Mouse (Mus musculus) limb, embryonic 14.5 days (tissue): Measurements from ENCODE around the gene Bard1. TPM values are rescaled to one million over a fixed set of nuclear protein-coding genes. Genes with fewer than 3 reads are reported as not detected.

Experiments used
- ATAC-seq: fragments of 200-750 bp; cut with Nextera tagmentation; 2 replicates; pipeline ENCODE4 v1.8.0; 2017; ENCODE audit warnings: low read depth, moderate number of reproducible peaks, moderate TSS enrichment; ENCODE audit not compliant: low FRiP score
- DNase-seq: peaks from one replicate; pipeline ENCODE4 v3.0.0-alpha.2; 2015; ENCODE audit warnings: low spot score
- H3K27ac ChIP-seq: fragments of 300-500 bp; sonication (generic); replicated peaks from 2 replicates; pipeline ENCODE4 v1.5.1; 2014; ENCODE audit warnings: low read depth, mild to moderate bottlenecking, low read length, moderate library complexity, mixed read lengths
- H3K27me3 ChIP-seq: fragments of 300-500 bp; sonication (generic); 2 replicates; pipeline ENCODE4 v1.6.1; 2014; ENCODE audit warnings: low read length, mixed read lengths; ENCODE audit not compliant: control insufficient read depth, insufficient read depth
- H3K36me3 ChIP-seq: fragments of 300-500 bp; sonication (generic); 2 replicates; pipeline ENCODE4 v1.6.1; 2014; ENCODE audit warnings: mild to moderate bottlenecking, low read length, moderate library complexity, mixed read lengths; ENCODE audit not compliant: control insufficient read depth, insufficient read depth
- H3K4me1 ChIP-seq: fragments of 300-500 bp; sonication (generic); 2 replicates; pipeline ENCODE4 v1.6.1; 2014; ENCODE audit warnings: antibody characterized with exemption, low read length, mixed read lengths; ENCODE audit not compliant: control insufficient read depth, insufficient read depth
- H3K4me2 ChIP-seq: fragments of 300-500 bp; sonication (generic); replicated peaks from 2 replicates; pipeline ENCODE4 v1.6.1; 2014; ENCODE audit warnings: low read depth, mild to moderate bottlenecking, low read length, moderate library complexity; ENCODE audit not compliant: severe bottlenecking
- H3K4me3 ChIP-seq: fragments of 300-500 bp; sonication (generic); replicated peaks from 2 replicates; pipeline ENCODE4 v1.5.1; 2014; ENCODE audit warnings: low read length
- H3K9ac ChIP-seq: fragments of 300-500 bp; sonication (generic); 2 replicates; pipeline ENCODE4 v1.6.1; 2014; ENCODE audit warnings: mild to moderate bottlenecking, low read depth, low read length, moderate library complexity; ENCODE audit not compliant: severe bottlenecking
- H3K9me3 ChIP-seq: fragments of 300-500 bp; sonication (generic); 2 replicates; pipeline ENCODE4 v1.6.1; 2016; ENCODE audit warnings: low read length; ENCODE audit not compliant: control insufficient read depth
- POLR2A ChIP-seq: fragments of 200-500 bp; IDR thresholded peaks from 2 replicates; pipeline ENCODE4 v1.8.0; 2012; ENCODE audit warnings: inconsistent platforms, mild to moderate bottlenecking, moderate library complexity, borderline replicate concordance; ENCODE audit not compliant: insufficient read depth, insufficient read length; ENCODE audit errors: extremely low read depth
- WGBS: fragments of 180-500 bp; shearing (Covaris S2); extraction: QIAGEN DNeasy Blood & Tissue Kit; methylation state at CpG from one replicate; pipeline ENCODE4 v1.1.7; 2014; 5-methylcytosine and 5-hydroxymethylcytosine counted together
- polyA plus RNA-seq, 2 experiments: library from polyadenylated mRNA; depleted of rRNA in 1 of 2; stranded (reverse) in 1 of 2; unstranded in 1 of 2; fragments of >200 nt; fragmentation: Nextera tagmentation in 1 of 2; extraction: Ambion mirVana in 1 of 2; gene quantifications; 2 replicates each; pipeline versions ENCODE4 v1.2.1 to v1.2.3; 2012 to 2014

Gene Bard1
- polyA plus RNA-seq, 2 experiments, result 2.1 to 8.5 TPM

DNA sequence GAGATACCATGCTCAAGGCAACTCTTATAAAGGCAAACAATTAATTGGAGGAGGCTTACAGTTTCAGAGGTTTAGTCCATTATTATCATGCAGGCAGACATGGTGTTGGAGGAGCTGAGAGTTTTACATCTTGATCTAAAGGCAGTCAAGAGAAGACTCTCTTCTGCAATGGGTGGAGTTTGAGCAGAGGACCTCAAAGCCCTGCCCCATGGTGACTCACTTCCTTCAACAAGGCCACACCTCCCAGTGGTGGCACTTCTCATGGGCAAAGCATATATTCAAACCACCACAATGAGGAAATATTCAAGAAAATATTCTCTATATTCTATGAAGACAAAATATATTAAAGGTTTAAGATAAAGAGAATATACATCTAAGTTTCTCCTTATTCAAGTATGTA lies 88.6 kb downstream of the Bard1 start:
- H3K4me1 ChIP-seq, result no peaks in the 10 kb centered on the region
- no peak overlapping the region for H3K27ac ChIP-seq
- no peak overlapping the region for H3K4me2 ChIP-seq
- no peaks in the 10 kb centered on the region for H3K9me3 ChIP-seq
- DNase-seq (no peak), ATAC-seq (no peak)
- H3K9ac ChIP-seq, result no peak overlapping the region
- no peaks in the 10 kb centered on the region for H3K36me3 ChIP-seq
- TF ChIP-seq POLR2A, result no peak
- no peak overlapping the region for H3K4me3 ChIP-seq
- H3K27me3 ChIP-seq, result no peaks in the 10 kb centered on the region

DNA sequence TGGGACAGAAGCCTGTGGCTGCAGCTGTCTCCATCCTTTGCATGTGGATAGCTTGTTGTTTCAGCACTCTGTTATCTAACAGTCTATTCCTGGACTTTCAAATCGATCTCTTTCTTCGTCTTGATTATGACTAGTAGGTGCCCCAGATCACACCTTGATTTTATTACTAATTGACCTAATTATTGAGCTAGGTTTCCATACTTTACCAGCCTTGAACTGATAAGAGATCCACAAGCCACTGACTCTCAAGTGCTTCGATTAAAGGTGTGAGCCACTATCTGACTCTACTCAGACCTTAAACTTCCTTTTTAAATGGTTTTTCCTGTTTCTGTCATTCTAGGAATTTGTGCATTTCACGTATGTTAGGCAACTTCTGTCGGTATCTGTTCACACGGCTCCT lies 96.9 kb downstream of the Bard1 start:
- Histone ChIP-seq H3K4me2 (no peak overlapping the region), H3K9me3 (no peaks in the 10 kb centered on the region), H3K9ac (no peak overlapping the region), H3K4me3 (no peak overlapping the region), H3K4me1 (no peaks in the 10 kb centered on the region), H3K36me3 (no peaks in the 10 kb centered on the region), H3K27me3 (no peaks in the 10 kb centered on the region), H3K27ac (no peak overlapping the region)
- no peak for DNase-seq
- no peak for ATAC-seq
- 84% methylated on average over 6 of the region's 6 CpGs for WGBS
- TF ChIP-seq POLR2A, result no peak

DNA sequence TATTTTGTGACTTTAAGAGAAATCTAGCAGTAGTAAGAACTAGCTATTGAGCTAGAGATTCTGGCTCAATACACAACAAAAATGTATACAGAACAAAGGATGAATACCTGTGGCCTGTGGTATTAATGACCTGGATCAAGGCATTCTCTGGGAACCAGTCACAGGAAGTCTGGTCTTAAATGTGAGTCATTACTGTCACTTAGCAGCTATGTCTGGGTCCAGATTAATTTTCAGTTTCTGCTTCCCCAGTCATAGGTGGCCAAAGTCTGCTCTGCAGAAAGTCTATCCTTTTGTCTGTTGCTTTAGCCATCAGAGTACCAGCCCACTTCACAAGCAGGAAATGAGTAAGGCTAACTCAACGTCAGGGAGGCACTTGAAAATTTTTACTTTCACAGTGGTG lies 98.8 kb downstream of the Bard1 start:
- TF ChIP-seq POLR2A, result no peak
- 28% methylated on average over 1 of the region's 1 CpGs for WGBS
- DNase-seq (no peak), ATAC-seq (no peak)
- Histone ChIP-seq H3K4me3 (no peak overlapping the region), H3K36me3 (no peaks in the 10 kb centered on the region), H3K9me3 (no peaks in the 10 kb centered on the region), H3K4me2 (no peak overlapping the region), H3K9ac (no peak overlapping the region), H3K27ac (no peak overlapping the region), H3K4me1 (no peaks in the 10 kb centered on the region), H3K27me3 (no peaks in the 10 kb centered on the region)

DNA sequence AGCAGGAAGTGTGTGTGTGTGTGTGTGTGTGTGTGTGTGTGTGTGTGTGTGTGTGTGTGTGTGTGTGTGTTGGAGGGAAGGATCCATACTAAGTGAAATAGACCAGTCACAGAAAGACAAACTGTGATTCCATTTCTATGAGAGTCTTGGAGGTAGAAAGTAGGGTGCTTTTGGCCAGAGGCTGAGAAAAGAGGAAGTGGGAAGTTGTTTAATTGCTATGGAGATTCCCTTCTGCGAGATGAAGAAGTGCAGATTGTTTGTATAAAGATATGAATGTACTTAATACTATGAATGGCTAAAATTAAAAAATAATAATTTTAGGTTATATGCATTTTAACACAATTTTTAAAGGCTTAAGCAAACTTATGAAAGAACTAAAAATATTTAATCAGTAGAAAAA lies 99.2 kb downstream of the Bard1 start:
- Histone ChIP-seq H3K9me3 (no peaks in the 10 kb centered on the region), H3K9ac (no peak overlapping the region), H3K4me3 (no peak overlapping the region), H3K36me3 (no peaks in the 10 kb centered on the region), H3K4me1 (no peaks in the 10 kb centered on the region), H3K27ac (no peak overlapping the region), H3K27me3 (no peaks in the 10 kb centered on the region), H3K4me2 (no peak overlapping the region)
- no peak for TF ChIP-seq POLR2A
- DNase-seq (no peak), ATAC-seq (no peak)
- 83% methylated on average over 1 of the region's 1 CpGs for WGBS

DNA sequence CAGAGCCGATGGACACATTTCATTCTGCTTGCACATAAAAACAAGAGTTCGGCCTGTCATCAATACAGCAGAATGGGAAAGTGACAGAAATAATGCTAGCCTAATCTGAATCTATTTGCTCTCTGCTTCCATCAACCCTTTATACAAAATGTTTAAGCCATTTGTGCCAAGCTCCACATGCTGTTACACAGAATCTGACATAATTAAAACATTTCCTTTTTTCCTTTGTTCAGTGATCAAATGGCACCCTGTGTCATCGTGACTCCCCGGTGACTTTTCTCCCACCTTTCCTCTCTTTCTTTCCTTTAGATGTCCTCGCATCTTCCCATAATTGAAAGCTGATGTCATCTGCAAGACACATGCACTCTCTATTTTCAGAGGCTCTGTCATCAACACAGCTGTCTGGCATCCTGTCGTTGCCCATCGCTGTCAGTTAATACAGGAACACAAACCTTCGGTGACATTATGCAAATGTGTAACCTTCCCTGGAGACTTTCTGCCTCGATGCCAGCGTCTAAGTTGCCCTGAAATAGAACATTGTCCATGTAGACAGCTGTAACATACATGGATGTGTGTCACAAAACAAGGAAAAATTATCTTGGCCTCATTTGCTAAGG lies 105.5 kb downstream of the Bard1 start:
- no peak for DNase-seq
- Histone ChIP-seq H3K4me3 (no peak overlapping the region), H3K4me2 (no peak overlapping the region), H3K9ac (no peak overlapping the region), H3K4me1 (no peaks in the 10 kb centered on the region), H3K36me3 (no peaks in the 10 kb centered on the region), H3K27me3 (no peaks in the 10 kb centered on the region), H3K27ac (no peak overlapping the region), H3K9me3 (no peaks in the 10 kb centered on the region)
- 74% methylated on average over 10 of the region's 10 CpGs for WGBS
- ATAC-seq, result no peak
- TF ChIP-seq POLR2A, result no peak

DNA sequence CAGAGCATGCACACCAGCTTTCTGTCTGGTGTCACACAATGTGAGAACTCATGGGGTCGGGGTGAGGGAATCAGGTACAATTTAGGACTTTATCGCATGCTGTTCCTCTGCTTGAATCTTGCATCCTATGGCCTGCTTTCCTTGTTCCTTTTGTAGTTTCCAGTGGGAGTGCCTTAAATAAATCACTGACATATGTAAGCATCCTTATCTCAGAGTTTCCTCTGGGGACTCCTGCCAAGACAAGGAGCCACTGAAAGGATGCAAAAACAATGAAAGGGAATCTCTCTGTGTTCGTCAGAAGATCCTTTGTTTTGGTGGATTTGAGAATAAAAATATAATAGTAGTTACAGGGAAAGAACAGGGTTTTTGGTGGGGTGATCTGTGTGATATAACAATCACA lies 106.2 kb downstream of the Bard1 start:
- H3K36me3 ChIP-seq, result no peaks in the 10 kb centered on the region
- H3K4me2 ChIP-seq, result no peak overlapping the region
- H3K27ac ChIP-seq, result no peak overlapping the region
- no peak overlapping the region for H3K9ac ChIP-seq
- no peak for TF ChIP-seq POLR2A
- H3K4me1 ChIP-seq, result no peaks in the 10 kb centered on the region
- no peak overlapping the region for H3K4me3 ChIP-seq
- H3K27me3 ChIP-seq, result no peaks in the 10 kb centered on the region
- 76% methylated on average over 3 of the region's 3 CpGs for WGBS
- DNase-seq, result peak; percentile 2
- H3K9me3 ChIP-seq, result no peaks in the 10 kb centered on the region
- ATAC-seq, result no peak
